Comparison of ENCODE assay signal across 9 mouse cellular contexts in genomic region chr5:128522667-128523066, GRCm38 (mm10).
DNase-seq lines count a peak whose midpoint lies in the region; ATAC-seq and TF ChIP-seq lines count a peak whose summit lies in the region.
"Had no signal": no experiment of that assay in that cellular context is flagged by ENCODE, and none has a peak within 500 bp of the region (broad histone marks: within the 10 kb centered on the region; RNA-seq: fewer than 3 reads in every experiment).

No protein-coding gene starts in this region.

- H3K36me3 ChIP-seq in neural tube, embryonic 14.5 days (ENCODE audit: control insufficient read depth, insufficient read depth, low read length) = no peaks in the 10 kb centered on the region
- H3K36me3 ChIP-seq: neural tube, embryonic 13.5 days had no signal

- 0 out of 2 replicates have a peak, but pooled peaks have one; percentile 35 for ATAC-seq in neural tube, embryonic 14.5 days (ENCODE audit: low read depth)

- no peak overlapping the region for H3K4me3 ChIP-seq in gastrocnemius, adult 2 months
- H3K4me3 ChIP-seq in neural tube, embryonic 14.5 days (ENCODE audit: low read depth, low read length) = no peak overlapping the region
- H3K4me3 ChIP-seq: neural tube, embryonic 13.5 days had no signal

- peaks cover 9% of the 10 kb centered on the region; the same call in 1 of the 2 replicates for H3K4me1 ChIP-seq in neural tube, embryonic 14.5 days (ENCODE audit: control insufficient read depth, insufficient read depth, low read length)

- H3K4me2 ChIP-seq in neural tube, embryonic 14.5 days (ENCODE audit: low read depth, low read length) = no peak overlapping the region
- H3K4me2 ChIP-seq: neural tube, embryonic 13.5 days had no signal

- H3K27ac ChIP-seq in gastrocnemius, adult 2 months = no peak overlapping the region
- no peak overlapping the region for H3K27ac ChIP-seq in neural tube, embryonic 14.5 days (ENCODE audit: low read depth, low read length)
- H3K27ac ChIP-seq: neural tube, embryonic 13.5 days had no signal

- intact Hi-C loops in gastrocnemius, adult 2 months (cut with DNase I) = loop anchor here (10.0 kb wide), 1 partner anchor 452 kb away; no protein-coding TSS in a partner anchor

- WGBS in neural tube, embryonic 14.5 days = 31% methylated on average over 5 of the region's 5 CpGs

- TF ChIP-seq POLR2A in brain, embryonic 14.5 days (IDR thresholded peaks at IDR 0.05; ENCODE audit: borderline replicate concordance, extremely low read depth, insufficient read depth, insufficient read length, poor library complexity, severe bottlenecking) = no peak

- TF ChIP-seq CTCF in gastrocnemius, adult 2 months (IDR thresholded peaks at IDR 0.05) = peak; percentile 69
- TF ChIP-seq CTCF in brain, embryonic 14.5 days (IDR thresholded peaks at IDR 0.05; ENCODE audit: borderline replicate concordance, extremely low read depth, insufficient read depth, insufficient read length) = peak; percentile 82

- H3K9me3 ChIP-seq in neural tube, embryonic 14.5 days (ENCODE audit: control insufficient read depth, low read length) = no peaks in the 10 kb centered on the region
- H3K9me3 ChIP-seq: neural tube, embryonic 13.5 days had no signal

- H3K27me3 ChIP-seq in neural tube, embryonic 14.5 days (ENCODE audit: control insufficient read depth, insufficient read depth, low read length) = no peaks in the 10 kb centered on the region
- H3K27me3 ChIP-seq: neural tube, embryonic 13.5 days had no signal

- no peak for DNase-seq in gastrocnemius, adult 2 months
- no peak for DNase-seq in gastrocnemius, adult 8-10 months (ENCODE audit: low spot score in 2 of 2)
- DNase-seq in right cerebral cortex, adult 2 months (ENCODE audit: low spot score in 2 of 2) = peak; percentile 47 to 59
- no peak for DNase-seq in right cerebral cortex, postnatal 25 days
- peak; percentile 84 for DNase-seq in brain, embryonic 14.5 days (ENCODE audit: low read depth)
- peak; percentile 66 to 71 for DNase-seq in kidney, postnatal 4 days
- DNase-seq in heart, adult 11 months = no peak

- H3K9ac ChIP-seq in neural tube, embryonic 14.5 days (replicated peaks; ENCODE audit: low read depth, low read length) = no peak overlapping the region
- H3K9ac ChIP-seq: neural tube, embryonic 13.5 days had no signal

Comparison
In these comparisons a context has a peak if more than half of its experiments do, and no peak if none do; other contexts are left out.
1. DNase-seq: peak in right cerebral cortex, adult 2 months (2 of 2), brain, embryonic 14.5 days (single experiment) and kidney, postnatal 4 days (2 of 2); none in gastrocnemius, adult 2 months (single experiment), gastrocnemius, adult 8-10 months (0 of 2), right cerebral cortex, postnatal 25 days (single experiment) and heart, adult 11 months (single experiment).